Mouse (Mus musculus): Measurements from ENCODE around the gene Brsk1. TPM values are rescaled to one million over a fixed set of nuclear protein-coding genes. Genes with fewer than 3 reads are reported as not detected.
A peak's percentile ranks its signal among the peaks of the same experiment; 100 is the strongest.

Gene Brsk1
- total RNA-seq, 2 experiments from 2014 or later, result 0.50 to 0.64 TPM

- DNase-seq (ENCODE audit: low spot score), result peak; percentile 100
Measured at GRCm38 (mm10) chr7:4739544-4740275, 49.3 kb downstream of the Brsk1 start, which contains the start of gene Kmt5c. Gene Kmt5c, plus strand, starts transcription at chr7:4740115.

DNA sequence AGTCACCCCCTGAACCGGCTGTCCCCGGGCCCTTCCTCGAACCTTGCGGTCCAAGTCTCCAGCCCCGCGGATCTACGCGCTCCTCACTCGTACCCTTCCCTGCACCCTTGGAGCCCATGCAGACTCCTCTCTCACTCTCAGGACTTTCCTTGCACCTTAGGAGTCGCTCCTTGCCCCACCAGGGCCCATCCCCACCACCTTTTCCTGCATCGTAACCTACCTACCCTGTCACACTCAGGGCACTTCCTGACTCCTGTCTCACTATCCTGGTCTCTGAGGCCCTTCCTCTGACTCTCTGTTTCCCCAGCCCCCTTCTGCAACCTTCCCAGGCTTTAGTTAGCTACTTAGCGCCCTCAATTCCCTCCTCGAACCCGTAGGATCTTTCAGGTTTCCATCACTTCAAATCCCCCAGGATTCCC lies 49.9 kb downstream of the Brsk1 start:
- DNase-seq (ENCODE audit: low spot score), result no peak

GRCm38 (mm10) chr7:4741151-4741550 lies 50.7 kb downstream of the Brsk1 start:
- DNase-seq (ENCODE audit: low spot score), result peak; percentile 66

GRCm38 (mm10) chr7:4741672-4742481 lies 51.5 kb downstream of the Brsk1 start:
- DNase-seq (ENCODE audit: low spot score), result no peak

DNA sequence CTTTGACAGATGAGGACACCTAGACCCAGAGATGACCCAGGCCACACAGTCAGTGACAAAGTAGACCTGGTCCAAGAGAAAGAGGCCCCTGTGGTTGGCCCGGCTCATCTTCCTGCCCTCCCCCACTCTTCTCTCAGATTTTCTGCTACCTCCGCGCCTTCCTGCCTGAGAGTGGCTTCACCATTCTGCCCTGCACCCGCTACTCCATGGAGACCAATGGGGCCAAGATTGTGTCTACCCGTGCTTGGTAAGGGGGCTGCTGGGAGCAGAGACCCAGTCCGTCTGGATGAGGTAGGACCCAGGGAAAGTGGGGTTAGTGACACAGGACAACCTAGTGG lies 52.0 kb downstream of the Brsk1 start:
- DNase-seq (ENCODE audit: low spot score), result no peak

DNA sequence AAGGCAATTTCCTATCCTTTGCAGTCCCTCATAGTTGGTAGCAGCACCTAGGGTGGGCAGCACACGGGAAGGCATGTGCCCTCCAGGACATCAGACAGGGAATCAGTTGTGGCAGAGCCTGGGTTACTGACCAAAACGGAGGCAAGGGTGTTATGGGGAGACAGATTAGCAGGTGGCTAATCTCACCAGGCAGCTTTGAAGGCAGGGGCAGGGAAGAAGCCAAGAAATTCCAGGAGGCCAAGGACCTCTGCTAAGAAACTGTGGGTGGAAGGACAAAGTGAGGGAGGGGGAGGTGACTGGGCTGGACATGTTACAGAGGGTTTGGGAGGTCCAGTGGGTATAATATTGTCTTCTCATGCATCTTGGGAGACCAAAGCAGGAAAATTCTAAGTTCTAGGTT lies 53.0 kb downstream of the Brsk1 start:
- DNase-seq (ENCODE audit: low spot score), result no peak

- no peak for DNase-seq (ENCODE audit: low spot score)
Measured at GRCm38 (mm10) chr7:4744886-4745285, 54.5 kb downstream of the Brsk1 start.

- no peak for DNase-seq (ENCODE audit: low spot score)
Measured at GRCm38 (mm10) chr7:4746326-4746980, 56.0 kb downstream of the Brsk1 start.

GRCm38 (mm10) chr7:4747156-4747899 lies 56.9 kb downstream of the Brsk1 start:
- DNase-seq (ENCODE audit: low spot score), result no peak

GRCm38 (mm10) chr7:4748321-4748720 lies 57.9 kb downstream of the Brsk1 start:
- DNase-seq (ENCODE audit: low spot score), result no peak

- no peak for DNase-seq (ENCODE audit: low spot score)
Measured at GRCm38 (mm10) chr7:4749169-4749568, 58.8 kb downstream of the Brsk1 start.

DNA sequence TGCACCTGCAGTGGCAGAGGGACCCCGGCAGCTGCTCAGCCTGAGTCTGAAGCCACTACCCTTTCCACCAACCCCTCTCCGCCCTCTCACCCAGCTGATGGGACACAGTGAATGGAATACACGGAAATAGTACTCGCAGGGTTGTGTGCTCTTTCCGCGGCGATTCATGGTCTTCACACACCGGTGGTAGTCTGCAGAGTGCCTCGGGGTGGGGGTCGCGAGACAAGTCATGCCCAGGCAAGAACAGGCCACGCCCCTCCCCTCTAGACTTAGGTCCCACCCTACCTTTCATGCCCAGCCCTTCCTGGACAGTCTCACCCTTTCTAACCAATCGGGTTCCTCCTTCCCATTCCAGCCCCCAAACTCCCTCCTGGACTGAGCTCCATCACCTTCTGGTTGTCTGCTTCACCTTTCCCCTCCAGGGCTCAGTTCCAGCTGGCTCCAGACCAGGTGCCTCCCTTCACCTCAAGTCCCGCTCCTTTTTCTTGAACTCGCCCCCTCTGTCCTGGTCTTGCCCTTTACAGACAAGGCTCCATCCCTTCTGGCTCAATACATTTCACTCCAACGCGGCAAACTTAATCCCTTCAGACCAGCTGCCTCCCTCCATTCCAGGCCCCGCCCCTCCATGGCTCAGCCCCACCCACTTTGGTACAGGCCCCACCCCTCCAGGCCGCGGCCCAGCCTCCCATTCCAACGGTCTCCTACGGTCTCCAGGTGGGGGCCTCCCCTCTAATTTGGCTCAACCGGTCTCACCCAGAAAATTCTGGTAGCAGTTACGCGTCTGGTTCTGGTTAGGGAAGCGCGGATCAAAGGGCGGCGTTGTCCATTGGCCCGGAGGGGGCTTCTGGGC lies 61.8 kb downstream of the Brsk1 start:
- DNase-seq (ENCODE audit: low spot score), result no peak

DNA sequence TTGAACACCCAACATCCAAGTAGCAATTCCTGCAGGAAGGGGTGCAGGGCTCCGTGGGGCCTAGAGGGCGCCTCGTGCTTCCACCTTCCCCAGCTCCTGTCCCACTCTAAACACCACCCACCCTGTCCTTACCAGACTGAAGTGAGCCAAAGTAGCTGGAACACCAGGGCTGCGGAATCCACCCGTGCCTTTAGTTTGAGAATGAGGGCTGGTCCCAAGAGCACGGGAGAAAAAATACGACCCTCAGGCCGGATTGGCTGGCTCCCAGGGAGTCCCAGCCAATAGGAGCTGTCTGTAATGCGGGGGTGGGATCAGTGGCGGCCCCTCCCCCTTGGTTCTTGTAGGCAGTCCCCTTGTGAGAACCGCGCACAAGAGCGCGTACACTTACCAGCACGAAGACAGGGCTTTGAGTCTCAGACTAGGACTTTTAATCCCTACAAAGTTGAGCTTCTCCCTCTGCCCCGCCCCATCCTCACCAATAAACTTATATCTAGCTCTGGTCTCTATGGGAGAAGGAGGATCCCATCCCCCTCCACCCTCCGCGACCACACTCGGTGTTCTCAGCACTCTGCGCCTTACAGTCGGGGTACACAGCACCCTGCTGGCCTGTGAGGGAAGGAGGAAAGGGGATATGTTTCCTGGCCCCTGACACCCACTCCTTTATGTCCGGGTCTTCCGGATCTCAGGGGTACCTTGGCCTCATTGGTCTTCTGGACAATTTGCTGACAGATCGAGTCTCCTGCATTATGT lies 62.6 kb downstream of the Brsk1 start, which contains the start of gene Cox6b2:
TSS of gene Cox6b2 (minus strand) at position 274 of the 750 bp plus-strand sequence.
- peak; percentile 46 for DNase-seq (ENCODE audit: low spot score)

GRCm38 (mm10) chr7:4759670-4760069 lies 69.3 kb downstream of the Brsk1 start:
- no peak for DNase-seq (ENCODE audit: low spot score)

- no peak for DNase-seq (ENCODE audit: low spot score)
Measured at GRCm38 (mm10) chr7:4764946-4765710, 74.7 kb downstream of the Brsk1 start.
